Mouse (Mus musculus) right cerebral cortex, adult 18-20 months (tissue): ENCODE data around the gene Obp2b.
"Not testable (repeated sequence)": the region's sequence is repeated elsewhere in the genome, so short reads cannot be mapped to it uniquely, and the experiment has no call there.

Source experiments
- DNase-seq: peaks from one replicate; pipeline ENCODE4 v3.0.0; 2022; ENCODE audit warnings: mixed read lengths

The Obp2b gene

DNA sequence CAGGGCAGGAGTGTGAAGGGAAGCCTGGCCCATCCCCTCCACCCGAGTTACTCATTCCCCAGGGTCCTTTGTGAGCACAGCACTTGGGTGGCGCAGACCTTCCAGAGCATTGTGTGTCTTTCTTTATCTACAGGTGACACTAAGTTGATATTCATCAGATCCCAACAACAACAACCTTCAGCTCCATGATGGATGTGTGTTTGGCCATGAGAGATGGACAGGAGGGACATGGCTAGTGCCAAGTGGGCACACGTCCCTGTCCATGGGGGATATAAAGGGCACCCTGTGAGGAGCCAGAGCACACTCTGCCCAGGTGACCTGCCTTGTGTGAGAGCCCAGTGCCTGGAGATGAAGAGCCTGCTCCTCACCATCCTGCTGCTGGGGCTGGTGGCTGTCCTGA lies at the start of gene Obp2b:
Gene Obp2b, plus strand, starts transcription at position 301 of the 400 bp plus-strand sequence.
- DNase-seq = not testable (repeated sequence)

- DNase-seq = peak; percentile 26
Observed at GRCm38 (mm10) chr2:25694605-25695004, 42.2 kb upstream of the Obp2b start.

DNA sequence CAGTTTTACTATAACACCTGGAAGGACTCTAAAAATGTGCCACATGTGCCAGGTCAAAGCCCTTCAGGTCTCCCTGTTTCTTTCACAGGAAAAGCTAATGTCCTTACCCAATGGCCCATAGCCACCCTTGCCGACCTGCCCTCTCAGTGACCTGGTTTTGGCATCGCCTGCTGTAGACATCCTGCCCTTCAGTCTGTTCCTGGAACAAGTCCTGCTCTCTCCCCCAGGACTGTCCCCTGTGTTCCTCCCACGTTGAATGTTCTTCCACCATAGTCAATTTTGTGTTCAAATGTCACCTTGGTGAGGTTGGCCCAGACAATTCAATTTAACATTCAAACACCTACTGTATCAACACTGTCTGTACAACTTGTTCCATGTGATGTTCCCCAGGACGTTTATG lies 39.9 kb upstream of the Obp2b start:
- no peak for DNase-seq

GRCm38 (mm10) chr2:25698696-25699095 lies 38.1 kb upstream of the Obp2b start:
- DNase-seq = no peak

DNA sequence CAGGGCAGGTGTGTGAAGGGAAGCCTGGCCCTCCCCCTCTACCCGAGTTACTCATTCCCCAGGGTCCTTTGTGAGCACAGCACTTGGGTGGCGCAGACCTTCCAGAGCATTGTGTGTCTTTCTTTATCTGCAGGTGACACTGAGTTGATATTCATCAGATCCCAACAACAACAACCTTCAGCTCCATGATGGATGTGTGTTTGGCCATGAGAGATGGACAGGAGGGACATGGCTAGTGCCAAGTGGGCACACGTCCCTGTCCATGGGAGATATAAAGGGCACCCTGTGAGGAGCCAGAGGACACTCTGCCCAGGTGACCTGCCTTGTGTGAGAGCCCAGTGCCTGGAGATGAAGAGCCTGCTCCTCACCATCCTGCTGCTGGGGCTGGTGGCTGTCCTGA lies 37.1 kb upstream of the Obp2b start, which contains the start of gene Obp2a:
Gene Obp2a, plus strand, starts transcription at position 301 of the 400 bp plus-strand sequence.
- DNase-seq = not testable (repeated sequence)

- DNase-seq = no peak
Observed at GRCm38 (mm10) chr2:25701001-25701400, 35.8 kb upstream of the Obp2b start.

GRCm38 (mm10) chr2:25703706-25704105 lies 33.1 kb upstream of the Obp2b start:
- DNase-seq = no peak

- peak; percentile 93 for DNase-seq
Observed at GRCm38 (mm10) chr2:25706643-25707481, 29.9 kb upstream of the Obp2b start, which contains the start of gene Bmyc. Bmyc (plus strand) TSS chr2:25706739.

DNA sequence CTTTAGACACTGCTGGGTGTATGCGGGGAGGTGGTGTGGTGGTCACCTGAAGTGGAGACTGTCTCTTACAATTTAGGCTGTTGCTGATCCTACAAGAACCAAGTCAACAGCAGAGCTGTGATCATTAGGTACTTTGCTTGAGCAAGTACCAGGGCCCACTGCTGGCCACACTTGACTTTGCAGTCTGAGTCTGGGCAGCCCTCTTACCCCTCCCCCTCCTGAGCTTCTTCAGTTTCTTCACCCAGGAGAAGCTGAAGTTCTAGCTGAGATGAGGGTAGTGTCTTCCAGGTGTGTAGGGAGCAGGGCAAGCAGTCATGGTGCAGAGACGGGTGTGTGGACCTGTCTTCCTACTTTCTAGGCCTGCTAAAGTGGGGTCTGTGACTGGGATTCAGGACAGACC lies 28.7 kb upstream of the Obp2b start:
- peak; percentile 39 for DNase-seq

- not testable (repeated sequence) for DNase-seq
Observed at GRCm38 (mm10) chr2:25709056-25709455, 27.8 kb upstream of the Obp2b start.

- not testable (repeated sequence) for DNase-seq
Observed at GRCm38 (mm10) chr2:25709791-25710190, 27.0 kb upstream of the Obp2b start.

- DNase-seq = not testable (repeated sequence)
Observed at GRCm38 (mm10) chr2:25711641-25712040, 25.2 kb upstream of the Obp2b start.

DNA sequence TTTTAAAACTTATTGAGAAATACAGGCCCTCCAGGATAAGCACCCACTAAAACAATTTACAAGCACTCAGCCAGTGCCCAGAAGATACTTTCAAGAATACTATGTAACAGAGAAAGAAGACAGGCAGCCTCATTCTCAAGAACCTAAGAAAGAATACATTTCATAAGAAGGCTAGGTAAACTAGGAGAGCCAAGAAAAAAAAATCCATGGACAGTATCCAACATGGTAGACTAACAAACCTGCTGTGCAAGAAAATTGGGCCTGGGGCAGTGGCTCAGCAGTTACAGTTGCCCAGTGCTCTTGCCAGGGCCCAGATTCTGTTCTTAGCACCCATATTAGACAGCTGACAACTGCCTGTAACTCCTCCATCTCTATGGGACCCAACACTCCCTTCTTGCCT lies 19.6 kb upstream of the Obp2b start:
- no peak for DNase-seq

DNA sequence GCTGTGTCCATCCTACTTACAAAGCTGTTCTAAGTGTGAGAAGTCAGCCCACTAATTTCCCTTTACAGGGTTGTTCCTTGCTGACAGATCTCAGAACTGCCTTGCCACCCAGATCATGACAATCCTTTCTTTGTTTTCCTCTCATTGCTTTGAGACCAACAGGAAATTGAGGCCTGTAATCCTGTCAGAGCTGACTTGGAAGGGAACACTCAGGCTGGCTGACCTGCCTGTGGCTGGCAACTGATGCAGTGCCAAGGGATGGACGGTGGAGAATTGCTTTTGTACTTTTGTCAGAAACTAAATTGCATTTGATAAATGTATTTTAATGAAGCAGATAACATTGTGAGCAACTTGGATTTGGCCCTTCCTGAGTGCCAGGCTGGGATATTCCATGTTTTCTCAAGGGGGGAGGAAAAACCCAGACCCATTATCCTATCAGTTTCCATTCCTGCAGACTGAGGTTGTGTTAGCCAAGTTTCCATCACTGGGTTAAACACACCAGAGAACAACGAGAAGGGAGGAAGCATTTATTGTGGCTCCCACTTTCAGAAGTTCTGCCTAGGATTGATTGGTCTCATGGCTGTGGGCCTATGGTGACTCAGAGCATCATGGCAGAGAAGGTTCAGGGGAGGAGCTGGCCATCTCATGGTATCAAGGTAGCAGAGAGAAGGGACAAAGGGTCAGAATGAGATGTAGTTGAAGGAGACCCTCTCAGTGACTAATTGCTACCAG lies 3.4 kb upstream of the Obp2b start:
- DNase-seq = no peak

- DNase-seq = no peak
Observed at GRCm38 (mm10) chr2:25741671-25742070, 4.9 kb downstream of the Obp2b start.

DNA sequence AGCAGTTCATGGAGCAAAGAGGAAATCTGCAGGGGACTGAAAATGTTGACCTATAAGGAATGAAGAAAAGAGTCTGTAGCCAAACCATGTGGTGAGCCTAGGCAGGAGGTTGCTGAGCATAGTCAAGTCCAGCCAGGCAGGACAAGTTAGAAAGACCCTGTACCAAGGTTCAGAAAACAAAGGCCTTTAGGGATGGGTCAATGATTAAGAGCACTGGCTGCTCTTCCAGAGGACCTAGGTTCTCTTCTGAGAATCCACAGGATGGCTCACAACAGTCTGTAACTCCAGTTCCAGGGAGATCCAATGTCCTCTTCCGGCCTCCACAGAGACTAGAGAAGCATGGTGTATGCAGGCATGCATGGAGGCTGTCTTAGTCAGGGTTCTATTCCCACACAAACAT lies 17.4 kb downstream of the Obp2b start:
- no peak for DNase-seq

DNA sequence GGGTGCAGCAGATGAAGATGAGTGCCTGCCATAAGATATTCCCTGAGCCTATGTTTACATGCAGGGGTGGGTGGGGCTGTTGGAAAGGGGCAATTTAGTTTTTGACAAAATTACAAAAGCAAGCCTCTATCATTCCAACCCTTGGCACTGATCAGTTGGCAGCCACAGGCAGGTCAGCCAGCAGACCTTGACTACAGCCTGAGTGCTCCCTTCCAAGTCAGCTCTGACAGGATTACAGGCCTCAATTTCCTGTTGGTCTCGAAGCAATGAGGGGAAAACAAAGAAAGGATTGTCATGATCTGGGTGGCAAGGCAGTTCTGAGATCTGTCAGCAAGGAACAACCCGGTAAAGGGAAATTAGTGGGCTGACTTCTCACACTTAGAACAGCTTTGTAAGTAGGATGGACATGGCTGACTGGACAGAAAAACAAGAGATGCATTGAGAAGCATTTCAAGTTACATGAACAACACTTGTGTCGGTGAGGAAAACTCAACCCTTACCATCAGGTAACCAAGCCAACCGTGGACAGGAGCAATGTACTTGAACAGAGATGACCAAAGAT lies 21.3 kb downstream of the Obp2b start:
- no peak for DNase-seq

DNA sequence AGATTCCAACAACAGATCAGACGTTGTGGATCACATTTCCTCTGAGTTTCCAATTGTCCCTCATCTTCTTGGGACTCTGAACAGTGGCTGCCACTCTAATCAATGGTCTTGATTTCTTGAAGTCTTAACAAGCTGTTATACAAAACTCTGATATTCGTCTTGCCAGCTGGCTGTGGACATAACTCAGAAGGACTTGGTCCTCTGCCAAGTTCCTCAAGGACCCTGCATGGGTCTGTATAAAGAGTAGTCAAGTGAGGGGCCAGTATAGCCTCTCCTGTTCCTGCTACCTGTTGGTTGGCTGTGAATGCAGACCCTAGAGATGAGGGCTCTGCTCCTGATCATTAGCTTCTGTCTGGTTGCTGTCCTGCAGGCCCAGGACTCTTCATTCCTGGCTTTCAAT lies 28.5 kb downstream of the Obp2b start, which contains the start of gene Lcn3:
Gene Lcn3, plus strand, starts transcription at position 301 of the 400 bp plus-strand sequence.
- no peak for DNase-seq

DNA sequence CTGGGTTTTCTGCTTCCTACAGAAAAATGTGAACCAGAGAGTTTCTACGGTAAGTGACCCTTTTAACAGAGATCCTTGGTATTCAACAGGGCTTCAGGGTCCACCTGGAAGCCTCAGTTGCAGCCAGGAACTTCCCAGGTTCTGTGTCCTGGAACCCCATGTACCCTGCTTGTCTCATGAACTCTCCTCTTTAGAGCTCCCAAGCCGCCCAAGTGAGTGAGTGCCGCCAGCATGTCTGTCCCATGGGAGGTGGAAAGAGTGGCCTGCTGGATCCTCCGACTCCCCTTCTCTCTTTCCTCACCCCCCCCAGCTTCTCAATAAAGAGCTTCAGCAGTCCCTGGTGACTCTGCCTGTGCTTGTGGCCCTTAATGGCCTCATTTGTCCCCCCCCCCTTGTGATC lies 31.0 kb downstream of the Obp2b start:
- DNase-seq = no peak

DNA sequence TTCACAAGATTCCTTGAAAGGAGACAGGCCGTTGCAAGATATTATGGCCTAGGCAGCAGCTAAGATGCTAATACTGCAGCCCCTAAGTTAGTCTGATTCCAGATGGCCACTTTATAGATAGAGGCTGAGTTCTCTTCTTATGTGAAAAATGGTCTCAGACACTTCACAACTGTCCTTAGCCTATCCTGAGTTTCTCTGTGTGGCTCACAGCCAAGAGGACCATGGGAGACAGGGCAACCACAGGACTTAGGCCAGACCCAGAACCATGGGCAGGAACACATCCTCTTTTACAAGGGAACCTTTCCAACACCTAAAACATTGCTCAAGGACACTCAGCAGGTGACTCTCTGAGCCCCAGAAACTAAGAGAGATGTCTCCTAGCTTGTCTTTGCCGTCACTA lies 36.7 kb downstream of the Obp2b start:
- no peak for DNase-seq

DNA sequence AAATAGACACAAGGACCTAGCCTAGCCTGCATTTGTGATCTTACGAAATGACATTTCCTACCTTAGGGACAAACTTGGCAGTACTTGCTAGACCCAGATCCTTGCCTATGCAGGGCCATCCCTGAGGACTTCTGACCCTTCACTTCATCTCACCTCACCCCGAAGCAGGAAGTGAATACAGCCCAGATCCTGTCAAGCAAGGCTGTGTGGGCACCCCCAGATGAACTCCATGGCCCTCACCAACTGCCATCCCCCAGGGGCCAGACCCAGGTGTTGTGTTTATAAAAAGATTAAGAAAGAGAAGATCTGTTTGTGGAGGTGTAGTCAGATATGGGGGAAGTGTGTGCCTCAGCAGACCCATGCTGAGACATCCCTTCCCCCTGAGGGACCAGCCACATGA lies 37.8 kb downstream of the Obp2b start:
- no peak for DNase-seq

DNA sequence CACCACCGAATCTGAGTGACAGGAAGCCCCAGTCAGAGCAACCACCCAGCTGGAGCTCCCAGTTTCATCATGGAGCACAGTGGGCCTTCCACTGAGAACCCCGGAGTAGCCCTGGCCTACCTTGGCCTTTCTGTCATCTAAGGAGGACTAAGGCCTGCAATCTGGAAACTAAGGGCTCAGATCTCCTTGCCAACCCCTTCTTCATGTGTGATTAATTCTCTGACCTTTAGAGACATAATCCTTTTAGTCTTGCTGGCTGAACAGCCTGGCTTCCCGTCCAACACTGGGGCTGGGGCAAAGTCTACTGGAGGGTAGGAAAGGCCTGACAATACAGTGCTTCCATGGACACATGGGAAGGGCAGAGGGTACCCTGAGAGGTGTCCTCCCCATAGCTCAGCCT lies 39.2 kb downstream of the Obp2b start:
- DNase-seq = no peak

- DNase-seq = no peak
Observed at GRCm38 (mm10) chr2:25776717-25777116, 39.9 kb downstream of the Obp2b start, which contains the start of gene Lcn11. Lcn11 (plus strand) TSS chr2:25777017.
